Mouse (Mus musculus) bone marrow, adult 2 months (tissue): ENCODE measurements at regions not wholly inside any gene's neighbourhood (a gene's known extent, or its start where the extent isn't known, plus 50 kb on each side); places are given as distances from the start of the nearest gene placed in this dataset.

Source experiments
- CTCF ChIP-seq: fragments of 200-500 bp; IDR thresholded peaks from 2 replicates; pipeline ENCODE4 v1.5.1; 2011; ENCODE audit warnings: low read length, control low read depth; ENCODE audit not compliant: control insufficient read depth, insufficient read depth
- POLR2A ChIP-seq: fragments of 200-500 bp; IDR thresholded peaks from 2 replicates; pipeline ENCODE4 v1.6.1; 2011; ENCODE audit warnings: low read depth, mild to moderate bottlenecking, control low read depth, low read length, borderline replicate concordance; ENCODE audit not compliant: control insufficient read depth

GRCm38 (mm10) chr6:3201107-3201506 lies 198.3 kb downstream of the Samd9l start:
- TF ChIP-seq CTCF (no peak), POLR2A (no peak)
